ENCODE assay signal across 26 mouse cellular contexts in the genomic region with DNA sequence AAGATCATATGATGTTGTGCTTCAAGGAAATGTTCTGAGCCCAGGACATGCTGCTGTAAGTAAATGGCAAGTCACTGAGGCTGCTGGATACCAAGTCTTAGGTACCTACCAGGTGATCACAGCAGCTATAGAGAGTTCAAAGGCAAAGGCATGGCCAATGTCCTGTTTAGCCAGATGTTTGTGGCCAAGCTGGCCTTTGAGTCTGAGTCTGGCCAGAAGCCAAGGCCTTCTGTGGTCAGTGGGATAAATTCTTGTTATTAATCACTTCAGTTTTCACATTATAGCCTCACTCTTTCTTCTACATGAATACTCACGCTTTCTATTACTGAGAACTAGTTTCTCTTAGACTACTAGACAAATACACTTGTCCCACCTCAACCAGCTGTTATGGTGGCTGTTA.
DNase-seq lines count a peak whose midpoint lies in the region; ATAC-seq and TF ChIP-seq lines count a peak whose summit lies in the region.
"Had no signal": no experiment of that assay in that cellular context is flagged by ENCODE, and none has a peak within 500 bp of the region (broad histone marks: within the 10 kb centered on the region; RNA-seq: fewer than 3 reads in every experiment).

No protein-coding gene starts in this region.

- no peak overlapping the region for H3K27ac ChIP-seq in kidney, embryonic 15.5 days
- H3K27ac ChIP-seq: embryonic facial prominence, embryonic 12.5 days; embryonic facial prominence, embryonic 15.5 days; heart, adult 2 months; heart, embryonic 10.5 days; heart, embryonic 13.5 days; hindbrain, embryonic 14.5 days; hindbrain, postnatal 0 days had no signal

- no peak overlapping the region for H3K4me3 ChIP-seq in kidney, embryonic 15.5 days (replicated peaks)
- H3K4me3 ChIP-seq in myocyte = no peak overlapping the region
- H3K4me3 ChIP-seq: embryonic facial prominence, embryonic 12.5 days; embryonic facial prominence, embryonic 15.5 days; heart, adult 2 months; heart, embryonic 10.5 days; heart, embryonic 13.5 days had no signal

- H3K9me3 ChIP-seq in kidney, embryonic 15.5 days (replicated peaks) = no peaks in the 10 kb centered on the region
- H3K9me3 ChIP-seq: embryonic facial prominence, embryonic 12.5 days; embryonic facial prominence, embryonic 15.5 days; heart, embryonic 10.5 days; heart, embryonic 13.5 days had no signal

- H3K4me1 ChIP-seq in kidney, embryonic 15.5 days = no peaks in the 10 kb centered on the region
- H3K4me1 ChIP-seq: embryonic facial prominence, embryonic 12.5 days; embryonic facial prominence, embryonic 15.5 days; heart, embryonic 10.5 days; heart, embryonic 13.5 days had no signal

- no peaks in the 10 kb centered on the region for H3K27me3 ChIP-seq in kidney, embryonic 15.5 days
- H3K27me3 ChIP-seq in myocyte (ENCODE audit: control insufficient read depth, insufficient read depth, insufficient read length) = no peaks in the 10 kb centered on the region
- H3K27me3 ChIP-seq: embryonic facial prominence, embryonic 12.5 days; embryonic facial prominence, embryonic 15.5 days; heart, embryonic 13.5 days; Patski had no signal

- 81% methylated on average over 1 of the region's 1 CpGs for WGBS in kidney, embryonic 15.5 days

- no peak overlapping the region for H3K4me2 ChIP-seq in kidney, embryonic 15.5 days
- H3K4me2 ChIP-seq in myocyte (ENCODE audit: low read depth) = peak overlapping the region; percentile 34
- H3K4me2 ChIP-seq: embryonic facial prominence, embryonic 12.5 days; embryonic facial prominence, embryonic 15.5 days; heart, embryonic 13.5 days; hindbrain, embryonic 14.5 days had no signal

- TF ChIP-seq POLR2A in myocyte (IDR thresholded peaks at IDR 0.05; ENCODE audit: insufficient read length, low read depth) = no peak

- no peaks in the 10 kb centered on the region for H3K36me3 ChIP-seq in kidney, embryonic 15.5 days
- H3K36me3 ChIP-seq in myocyte (ENCODE audit: control insufficient read depth, insufficient read depth) = no peaks in the 10 kb centered on the region
- H3K36me3 ChIP-seq: embryonic facial prominence, embryonic 12.5 days; embryonic facial prominence, embryonic 15.5 days; heart, embryonic 10.5 days; heart, embryonic 13.5 days had no signal

- no peak overlapping the region for H3K9ac ChIP-seq in kidney, embryonic 15.5 days
- H3K9ac ChIP-seq: embryonic facial prominence, embryonic 12.5 days; embryonic facial prominence, embryonic 15.5 days; forebrain, postnatal 0 days; heart, embryonic 13.5 days; hindbrain, embryonic 14.5 days had no signal

- H3ac ChIP-seq in myocyte (ENCODE audit: control insufficient read depth, insufficient read length) = no peak overlapping the region

- H3K79me2 ChIP-seq in myocyte (ENCODE audit: control insufficient read depth, insufficient read depth) = no peaks in the 10 kb centered on the region

- ATAC-seq in kidney, embryonic 15.5 days (replicated peaks; ENCODE audit: low FRiP score) = no peak
- ATAC-seq: forebrain, embryonic 14.5 days; forebrain, postnatal 0 days; hindbrain, postnatal 0 days; inflammation-experienced regulatory T-cells, adult 6 months; intestine, embryonic 16.5 days; Patski had no signal

- DNase-seq in kidney, postnatal 4 days = peak; percentile 10 to 11
- DNase-seq in adrenal gland, adult 2 months = peak; percentile 39
- DNase-seq in adrenal gland, postnatal 14 days = peak; percentile 25
- DNase-seq in gastrocnemius, postnatal 10 days = no peak
- DNase-seq in right cerebral cortex, postnatal 4 days = no peak
- no peak for DNase-seq in thymus, postnatal 4 days
- DNase-seq: cerebellum, adult 18-20 months; cerebellum, adult 9-10 months; cerebellum, postnatal 14 days; forebrain, postnatal 0 days; gastrocnemius, postnatal 36 days; heart, adult 2 months; heart, postnatal 14 days; heart, postnatal 4 days had no signal

TF ChIP-seq in myocyte, 11 proteins besides CTCF, POLR2A, EP300 and RAD21:
- TF ChIP-seq TCF12 (IDR thresholded peaks at IDR 0.05; ENCODE audit: insufficient read depth, poor library complexity, severe bottlenecking) (no peak), REST (IDR thresholded peaks at IDR 0.05; ENCODE audit: insufficient read depth, insufficient read length) (no peak), MAX (IDR thresholded peaks at IDR 0.05; ENCODE audit: low read depth) (no peak), CEBPB (IDR thresholded peaks at IDR 0.05; ENCODE audit: insufficient read depth, poor library complexity, severe bottlenecking) (no peak), MYOD1 (IDR thresholded peaks at IDR 0.05; ENCODE audit: control insufficient read depth in 1 of 3, insufficient read length in 2 of 3, low read depth in 2 of 3) (no peak), USF1 (IDR thresholded peaks at IDR 0.05; ENCODE audit: low read depth) (no peak), POLR2AphosphoS2 (IDR thresholded peaks at IDR 0.05; ENCODE audit: insufficient read length, low read depth) (no peak), TCF3 (IDR thresholded peaks at IDR 0.05; ENCODE audit: insufficient read length, low read depth) (no peak), MYOG (IDR thresholded peaks at IDR 0.05; ENCODE audit: control insufficient read depth in 1 of 3, insufficient read depth in 1 of 3, insufficient read length in 2 of 3, low read depth in 2 of 3) (no peak), SRF (IDR thresholded peaks at IDR 0.05; ENCODE audit: control insufficient read depth, insufficient read length, low read depth) (no peak), E2F4 (IDR thresholded peaks at IDR 0.05; ENCODE audit: insufficient read depth) (no peak)

Comparison
In these comparisons a context has a peak if more than half of its experiments do, and no peak if none do; other contexts are left out.
1. DNase-seq: peak in kidney, postnatal 4 days (2 of 2), adrenal gland, adult 2 months (single experiment) and adrenal gland, postnatal 14 days (single experiment); none in gastrocnemius, postnatal 10 days (single experiment), right cerebral cortex, postnatal 4 days (single experiment) and thymus, postnatal 4 days (single experiment).